12 mouse cellular contexts compared by ENCODE assay signal in the genomic region with DNA sequence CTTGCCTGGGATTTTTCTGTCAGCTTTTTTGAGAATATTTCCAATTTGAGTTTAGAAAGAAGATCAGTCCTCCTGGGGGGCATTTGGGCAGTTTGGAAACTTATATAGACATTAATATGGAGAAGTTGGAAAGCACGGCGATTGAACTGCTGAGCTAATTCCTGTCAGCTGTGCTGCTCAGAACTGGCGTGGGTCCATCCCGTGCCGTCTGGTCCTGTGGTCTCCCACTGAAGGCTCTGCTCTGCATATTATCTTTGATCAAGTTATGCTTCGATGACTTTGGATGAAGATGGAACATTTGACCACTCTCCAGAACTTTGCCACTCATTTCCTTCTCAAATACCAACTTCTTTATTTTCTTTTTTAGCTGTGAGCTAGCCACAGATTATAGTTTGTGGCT.
DNase-seq lines count a peak whose midpoint lies in the region; TF ChIP-seq lines count a peak whose summit lies in the region.
"Had no signal": no experiment of that assay in that cellular context is flagged by ENCODE, and none has a peak within 500 bp of the region (broad histone marks: within the 10 kb centered on the region; RNA-seq: fewer than 3 reads in every experiment).

No protein-coding gene starts in this region.

- no peak overlapping the region for H3K27ac ChIP-seq in cerebellum, adult 2 months (ENCODE audit: insufficient read depth, low read length)
- no peak overlapping the region for H3K27ac ChIP-seq in layer of hippocampus, adult 2 months
- H3K27ac ChIP-seq: heart, embryonic 10.5 days; intestine, embryonic 15.5 days; kidney, postnatal 0 days; lung, embryonic 15.5 days had no signal

- no peaks in the 10 kb centered on the region for H3K4me1 ChIP-seq in cerebellum, adult 2 months (ENCODE audit: control insufficient read depth, insufficient read depth, low read length)
- H3K4me1 ChIP-seq: heart, embryonic 10.5 days; intestine, embryonic 15.5 days; lung, embryonic 15.5 days had no signal

- H3K27me3 ChIP-seq in cerebellum, adult 2 months (ENCODE audit: control insufficient read depth, insufficient read depth, low read length), result no peaks in the 10 kb centered on the region
- H3K27me3 ChIP-seq: intestine, embryonic 15.5 days; lung, embryonic 15.5 days had no signal

- no peak overlapping the region for H3K4me3 ChIP-seq in cerebellum, adult 2 months (replicated peaks; ENCODE audit: insufficient read depth, low read depth, low read length)
- H3K4me3 ChIP-seq in layer of hippocampus, adult 2 months, result no peak overlapping the region
- H3K4me3 ChIP-seq: heart, embryonic 10.5 days; intestine, embryonic 15.5 days; lung, embryonic 15.5 days had no signal

- intact Hi-C loops in gastrocnemius, postnatal 14 days (cut with DNase I; ENCODE audit: low total_unique reads), result no loop called here

- no peak for TF ChIP-seq CTCF in cerebellum, adult 2 months (IDR thresholded peaks at IDR 0.05; ENCODE audit: borderline replicate concordance, insufficient read depth, low read depth, low read length)
- TF ChIP-seq CTCF in layer of hippocampus, adult 2 months (conservative IDR thresholded peaks at IDR 0.05), result no peak

- DNase-seq in gastrocnemius, postnatal 14 days, result peak; percentile 3
- DNase-seq in gastrocnemius, postnatal 25 days, result no peak
- peak; percentile 25 for DNase-seq in brain, adult 2 months (ENCODE audit: low read depth, low spot score)
- peak; percentile 39 to 61 for DNase-seq in cerebellum, adult 2 months
- peak; percentile 27 to 42 for DNase-seq in layer of hippocampus, adult 2 months (ENCODE audit: low spot score in 2 of 2)
- no peak for DNase-seq in urinary bladder, postnatal 25 days (ENCODE audit: low spot score)
- no peak for DNase-seq in adipocyte (ENCODE audit: low spot score)
- DNase-seq: heart, postnatal 36 days had no signal

- 10% methylated on average over 6 of the region's 6 CpGs for WGBS in cerebellum, adult 2 months

- TF ChIP-seq POLR2A in cerebellum, adult 2 months (IDR thresholded peaks at IDR 0.05; ENCODE audit: borderline replicate concordance, insufficient read depth, low read length), result no peak

Comparison
In these comparisons a context has a peak if more than half of its experiments do, and no peak if none do; other contexts are left out.
1. DNase-seq: peak in gastrocnemius, postnatal 14 days (single experiment), brain, adult 2 months (single experiment), cerebellum, adult 2 months (2 of 2) and layer of hippocampus, adult 2 months (2 of 2); none in gastrocnemius, postnatal 25 days (single experiment), urinary bladder, postnatal 25 days (single experiment) and adipocyte (single experiment).